28 mouse cellular contexts compared by ENCODE assay signal in genomic region chr12:103116639-103117038, GRCm38 (mm10).
A peak's percentile ranks its signal among the peaks of the same experiment; 100 is the strongest.
DNase-seq lines count a peak whose midpoint lies in the region; ATAC-seq and TF ChIP-seq lines count a peak whose summit lies in the region.
"Had no signal": no experiment of that assay in that cellular context is flagged by ENCODE, and none has a peak within 500 bp of the region (broad histone marks: within the 10 kb centered on the region; RNA-seq: fewer than 3 reads in every experiment).

No protein-coding gene starts in this region.

- no peaks in the 10 kb centered on the region for H3K36me3 ChIP-seq in thymus, adult 2 months (ENCODE audit: control insufficient read depth, insufficient read depth, low read length)
- H3K36me3 ChIP-seq in forebrain, embryonic 10.5 days (replicated peaks), result no peaks in the 10 kb centered on the region
- H3K36me3 ChIP-seq: embryonic facial prominence, embryonic 12.5 days; G1E; heart, embryonic 13.5 days; limb, embryonic 13.5 days; liver, embryonic 12.5 days had no signal

- no peaks in the 10 kb centered on the region for H3K27me3 ChIP-seq in thymus, adult 2 months (ENCODE audit: control insufficient read depth, insufficient read depth, low read length)
- no peaks in the 10 kb centered on the region for H3K27me3 ChIP-seq in forebrain, embryonic 10.5 days (ENCODE audit: poor library complexity, severe bottlenecking)
- H3K27me3 ChIP-seq: embryonic facial prominence, embryonic 12.5 days; forebrain, embryonic 15.5 days; heart, embryonic 13.5 days; hindbrain, embryonic 12.5 days; limb, embryonic 13.5 days; liver, embryonic 12.5 days; midbrain, embryonic 15.5 days had no signal

- WGBS in thymus, adult 2 months, result 46% methylated on average over 8 of the region's 8 CpGs
- 88% methylated on average over 8 of the region's 8 CpGs for WGBS in forebrain, embryonic 10.5 days

- DNase-seq in thymus, postnatal 0 days (ENCODE audit: low spot score), result peak; percentile 35
- DNase-seq in thymus, adult 2 months, result no peak
- no peak for DNase-seq in kidney, adult 11 months
- no peak for DNase-seq in forebrain, embryonic 10.5 days (ENCODE audit: extremely low spot score, low spot score)
- DNase-seq in adrenal gland, adult 2 months, result no peak
- DNase-seq: adrenal gland, postnatal 36 days; cerebellum, adult 18-20 months; cerebellum, postnatal 36 days; embryo, embryonic 11 days; heart, postnatal 10 days; kidney, adult 2 months; kidney, postnatal 4 days; liver, postnatal 0 days; lung, postnatal 36 days; right cerebral cortex, postnatal 4 days; thymus, adult 18-20 months; thymus, postnatal 4 days had no signal

- no peaks in the 10 kb centered on the region for H3K4me1 ChIP-seq in thymus, adult 2 months (replicated peaks; ENCODE audit: control insufficient read depth, insufficient read depth, low read length)
- H3K4me1 ChIP-seq in forebrain, embryonic 10.5 days, result peaks cover 6% of the 10 kb centered on the region; the same call in 1 of the 2 replicates
- H3K4me1 ChIP-seq: embryonic facial prominence, embryonic 12.5 days; heart, embryonic 13.5 days; hindbrain, embryonic 12.5 days; limb, embryonic 13.5 days; liver, embryonic 12.5 days; midbrain, embryonic 15.5 days had no signal

- 0 out of 2 replicates have a peak, but pooled peaks have one; percentile 36 for ATAC-seq in common myeloid progenitor, adult 5-6 weeks (replicated peaks; ENCODE audit: low read depth, poor library complexity, severe bottlenecking)
- ATAC-seq in megakaryocyte, adult 5-6 weeks (ENCODE audit: poor library complexity, severe bottlenecking), result peak; percentile 88
- ATAC-seq: forebrain, embryonic 15.5 days; liver, embryonic 12.5 days; liver, postnatal 0 days; midbrain, embryonic 15.5 days had no signal

- no peaks in the 10 kb centered on the region for H3K9me3 ChIP-seq in forebrain, embryonic 10.5 days
- H3K9me3 ChIP-seq: embryonic facial prominence, embryonic 12.5 days; forebrain, embryonic 15.5 days; heart, embryonic 13.5 days; hindbrain, embryonic 12.5 days; limb, embryonic 13.5 days; liver, embryonic 12.5 days; midbrain, embryonic 15.5 days had no signal

- no peak for TF ChIP-seq CTCF in thymus, adult 2 months (IDR thresholded peaks at IDR 0.05; ENCODE audit: borderline replicate concordance, control insufficient read depth, extremely low read depth, insufficient read depth, low read length, poor library complexity)

- TF ChIP-seq POLR2A in thymus, adult 2 months (IDR thresholded peaks at IDR 0.05; ENCODE audit: control insufficient read depth, extremely low read depth, insufficient read depth, low read length, poor library complexity), result no peak

- H3K27ac ChIP-seq in thymus, adult 2 months (ENCODE audit: control insufficient read depth, insufficient read depth, low read length), result no peak overlapping the region
- H3K27ac ChIP-seq in forebrain, embryonic 10.5 days, result no peak overlapping the region
- H3K27ac ChIP-seq: embryonic facial prominence, embryonic 12.5 days; forebrain, embryonic 15.5 days; heart, embryonic 13.5 days; hindbrain, embryonic 12.5 days; limb, embryonic 13.5 days; liver, embryonic 12.5 days; midbrain, embryonic 15.5 days; stomach, postnatal 0 days had no signal

- H3K4me3 ChIP-seq in thymus, adult 2 months (ENCODE audit: control insufficient read depth, insufficient read depth, low read length), result no peak overlapping the region
- H3K4me3 ChIP-seq in forebrain, embryonic 10.5 days, result no peak overlapping the region
- H3K4me3 ChIP-seq: embryonic facial prominence, embryonic 12.5 days; forebrain, embryonic 15.5 days; heart, embryonic 13.5 days; hindbrain, embryonic 12.5 days; limb, embryonic 13.5 days; liver, embryonic 12.5 days; midbrain, embryonic 15.5 days had no signal
